ENCODE assay signal across 26 mouse cellular contexts in genomic region chr2:52977921-52978675, GRCm38 (mm10).
DNase-seq lines count a peak whose midpoint lies in the region; ATAC-seq lines count a peak whose summit lies in the region.
"Had no signal": no experiment of that assay in that cellular context is flagged by ENCODE, and none has a peak within 500 bp of the region (broad histone marks: within the 10 kb centered on the region; RNA-seq: fewer than 3 reads in every experiment).

No protein-coding gene starts in this region.

- 83% methylated on average over 6 of the region's 6 CpGs for WGBS in embryonic facial prominence, embryonic 15.5 days
- 85% methylated on average over 6 of the region's 6 CpGs for WGBS in embryonic facial prominence, embryonic 10.5 days
- 76% methylated on average over 6 of the region's 6 CpGs for WGBS in kidney, embryonic 15.5 days
- 82% methylated on average over 6 of the region's 6 CpGs for WGBS in limb, embryonic 12.5 days
- WGBS in limb, embryonic 10.5 days: 86% methylated on average over 6 of the region's 6 CpGs
- 86% methylated on average over 6 of the region's 6 CpGs for WGBS in midbrain, embryonic 13.5 days

- no peaks in the 10 kb centered on the region for H3K9me3 ChIP-seq in embryonic facial prominence, embryonic 15.5 days (replicated peaks)
- no peaks in the 10 kb centered on the region for H3K9me3 ChIP-seq in embryonic facial prominence, embryonic 10.5 days
- H3K9me3 ChIP-seq in kidney, embryonic 15.5 days (replicated peaks): no peaks in the 10 kb centered on the region
- no peaks in the 10 kb centered on the region for H3K9me3 ChIP-seq in limb, embryonic 12.5 days
- no peaks in the 10 kb centered on the region for H3K9me3 ChIP-seq in limb, embryonic 10.5 days (replicated peaks)
- H3K9me3 ChIP-seq in midbrain, embryonic 13.5 days: no peaks in the 10 kb centered on the region
- H3K9me3 ChIP-seq: forebrain, embryonic 12.5 days; forebrain, embryonic 15.5 days; heart, embryonic 12.5 days; heart, embryonic 15.5 days had no signal

- H3K9ac ChIP-seq in embryonic facial prominence, embryonic 15.5 days: no peak overlapping the region
- H3K9ac ChIP-seq in kidney, embryonic 15.5 days: no peak overlapping the region
- H3K9ac ChIP-seq in limb, embryonic 12.5 days (replicated peaks): no peak overlapping the region
- H3K9ac ChIP-seq in midbrain, embryonic 13.5 days (replicated peaks): no peak overlapping the region
- H3K9ac ChIP-seq: forebrain, embryonic 12.5 days; forebrain, embryonic 15.5 days; heart, embryonic 12.5 days; heart, embryonic 15.5 days; hindbrain, embryonic 14.5 days had no signal

- H3K36me3 ChIP-seq in embryonic facial prominence, embryonic 15.5 days: no peaks in the 10 kb centered on the region
- H3K36me3 ChIP-seq in embryonic facial prominence, embryonic 10.5 days (replicated peaks): no peaks in the 10 kb centered on the region
- no peaks in the 10 kb centered on the region for H3K36me3 ChIP-seq in kidney, embryonic 15.5 days
- H3K36me3 ChIP-seq in limb, embryonic 12.5 days: no peaks in the 10 kb centered on the region
- H3K36me3 ChIP-seq in limb, embryonic 10.5 days: no peaks in the 10 kb centered on the region
- H3K36me3 ChIP-seq in midbrain, embryonic 13.5 days: no peaks in the 10 kb centered on the region
- H3K36me3 ChIP-seq: forebrain, embryonic 12.5 days; forebrain, embryonic 15.5 days; heart, embryonic 12.5 days; heart, embryonic 15.5 days had no signal

- no peak for ATAC-seq in embryonic facial prominence, embryonic 15.5 days (ENCODE audit: insufficient number of reproducible peaks, low FRiP score, low TSS enrichment, low read depth)
- ATAC-seq in kidney, embryonic 15.5 days (replicated peaks; ENCODE audit: low FRiP score): no peak
- ATAC-seq in limb, embryonic 12.5 days (ENCODE audit: insufficient number of reproducible peaks, insufficient read depth, low FRiP score, low TSS enrichment, low read depth): no peak
- no peak for ATAC-seq in midbrain, embryonic 13.5 days
- ATAC-seq: activated CD4-positive, CD25-positive, alpha-beta regulatory T cell, adult 4 months; forebrain, embryonic 15.5 days; hindbrain, postnatal 0 days had no signal

- DNase-seq in embryonic facial prominence, embryonic 10.5 days (ENCODE audit: low spot score): no peak
- no peak for DNase-seq in kidney, postnatal 10 days
- no peak for DNase-seq in limb, embryonic 10.5 days (ENCODE audit: low spot score)
- DNase-seq: adrenal gland, adult 8-10 months; adrenal gland, postnatal 25 days; cerebellum, adult 11-12 months; cerebellum, adult 8-10 months; cerebellum, postnatal 10 days; cerebellum, postnatal 36 days; embryo, embryonic 11 days; gastrocnemius, postnatal 25 days; heart, adult 2 months; heart, postnatal 10 days; heart, postnatal 36 days had no signal

- no peaks in the 10 kb centered on the region for H3K27me3 ChIP-seq in embryonic facial prominence, embryonic 15.5 days
- no peaks in the 10 kb centered on the region for H3K27me3 ChIP-seq in embryonic facial prominence, embryonic 10.5 days (replicated peaks; ENCODE audit: low read depth, poor library complexity, severe bottlenecking)
- no peaks in the 10 kb centered on the region for H3K27me3 ChIP-seq in kidney, embryonic 15.5 days
- no peaks in the 10 kb centered on the region for H3K27me3 ChIP-seq in limb, embryonic 12.5 days
- H3K27me3 ChIP-seq in limb, embryonic 10.5 days (ENCODE audit: low read depth, poor library complexity, severe bottlenecking): no peaks in the 10 kb centered on the region
- no peaks in the 10 kb centered on the region for H3K27me3 ChIP-seq in midbrain, embryonic 13.5 days
- H3K27me3 ChIP-seq: forebrain, embryonic 12.5 days; forebrain, embryonic 15.5 days; heart, embryonic 12.5 days; heart, embryonic 15.5 days had no signal

- H3K4me1 ChIP-seq in embryonic facial prominence, embryonic 15.5 days: peaks cover 37% of the 10 kb centered on the region
- H3K4me1 ChIP-seq in embryonic facial prominence, embryonic 10.5 days: peaks cover 21% of the 10 kb centered on the region
- peaks cover 54% of the 10 kb centered on the region for H3K4me1 ChIP-seq in kidney, embryonic 15.5 days
- peaks cover 69% of the 10 kb centered on the region for H3K4me1 ChIP-seq in limb, embryonic 12.5 days (replicated peaks)
- H3K4me1 ChIP-seq in limb, embryonic 10.5 days: peaks cover 54% of the 10 kb centered on the region
- peaks cover 16% of the 10 kb centered on the region; the same call in 1 of the 2 replicates for H3K4me1 ChIP-seq in midbrain, embryonic 13.5 days (replicated peaks)

- H3K4me2 ChIP-seq in embryonic facial prominence, embryonic 15.5 days (replicated peaks): no peak overlapping the region
- no peak overlapping the region for H3K4me2 ChIP-seq in kidney, embryonic 15.5 days
- no peak overlapping the region for H3K4me2 ChIP-seq in limb, embryonic 12.5 days
- no peak overlapping the region for H3K4me2 ChIP-seq in midbrain, embryonic 13.5 days (replicated peaks)
- H3K4me2 ChIP-seq: forebrain, embryonic 12.5 days; forebrain, embryonic 15.5 days; heart, embryonic 12.5 days; heart, embryonic 15.5 days; hindbrain, embryonic 14.5 days had no signal

- H3K27ac ChIP-seq in embryonic facial prominence, embryonic 15.5 days (replicated peaks): peak overlapping the region; percentile 28; the same call in 1 of the 2 replicates
- no peak overlapping the region for H3K27ac ChIP-seq in embryonic facial prominence, embryonic 10.5 days (replicated peaks)
- peak overlapping the region; percentile 79 for H3K27ac ChIP-seq in kidney, embryonic 15.5 days
- H3K27ac ChIP-seq in limb, embryonic 12.5 days: 0 out of 2 replicates have a peak overlapping the region, but pooled peaks have one; percentile 31
- no peak overlapping the region for H3K27ac ChIP-seq in limb, embryonic 10.5 days
- H3K27ac ChIP-seq in midbrain, embryonic 13.5 days: no peak overlapping the region
- H3K27ac ChIP-seq: forebrain, embryonic 12.5 days; forebrain, embryonic 15.5 days; heart, adult 2 months; heart, embryonic 15.5 days; hindbrain, embryonic 14.5 days; hindbrain, postnatal 0 days had no signal

- H3K4me3 ChIP-seq in embryonic facial prominence, embryonic 15.5 days (replicated peaks): no peak overlapping the region
- no peak overlapping the region for H3K4me3 ChIP-seq in embryonic facial prominence, embryonic 10.5 days
- no peak overlapping the region for H3K4me3 ChIP-seq in kidney, embryonic 15.5 days (replicated peaks)
- H3K4me3 ChIP-seq in limb, embryonic 12.5 days (replicated peaks): no peak overlapping the region
- H3K4me3 ChIP-seq in limb, embryonic 10.5 days: no peak overlapping the region
- no peak overlapping the region for H3K4me3 ChIP-seq in midbrain, embryonic 13.5 days (replicated peaks)
- H3K4me3 ChIP-seq: erythroblast, embryonic 14.5 days; forebrain, embryonic 12.5 days; forebrain, embryonic 15.5 days; heart, adult 2 months; heart, embryonic 12.5 days; heart, embryonic 15.5 days had no signal

Comparison
In these comparisons a context has a peak if more than half of its experiments do, and no peak if none do; other contexts are left out.
1. H3K27ac ChIP-seq: peak in embryonic facial prominence, embryonic 15.5 days (single experiment), kidney, embryonic 15.5 days (single experiment) and limb, embryonic 12.5 days (single experiment); none in embryonic facial prominence, embryonic 10.5 days (single experiment), limb, embryonic 10.5 days (single experiment) and midbrain, embryonic 13.5 days (single experiment).